Mouse (Mus musculus) CH12.LX (cell line): ENCODE data around the gene Miox.

ENCODE experiments used
- CHD1 ChIP-seq: IDR thresholded peaks from 2 replicates; pipeline ENCODE4 v1.6.1; 2012; ENCODE audit warnings: low read depth, low read length, improper control_type of control experiment, inconsistent platforms
- CHD2 ChIP-seq: IDR thresholded peaks from 2 replicates; pipeline ENCODE4 v1.6.1; 2011; ENCODE audit warnings: low read length, improper control_type of control experiment
- CTCF ChIP-seq, 2 experiments: IDR thresholded peaks in 1 of 2; conservative IDR thresholded peaks in 1 of 2; 2 replicates each; pipeline ENCODE4 v1.5.1; 2011 to 2012; ENCODE audit warnings: low read depth in 2 of 2, low read length in 2 of 2, improper control_type of control experiment in 1 of 2, inconsistent platforms in 1 of 2, mild to moderate bottlenecking in 1 of 2, moderate library complexity in 1 of 2
- JUND ChIP-seq: conservative IDR thresholded peaks from 2 replicates; pipeline ENCODE4 v1.6.1; 2011; ENCODE audit warnings: low read depth, low read length, improper control_type of control experiment
- POLR2AphosphoS2 ChIP-seq: IDR thresholded peaks from 2 replicates; pipeline ENCODE4 v1.6.1; 2011; ENCODE audit warnings: low read depth, low read length, improper control_type of control experiment
- RCOR1 ChIP-seq: conservative IDR thresholded peaks from 2 replicates; pipeline ENCODE4 v1.6.1; 2012; ENCODE audit warnings: low read depth, mild to moderate bottlenecking, inconsistent platforms, low read length, improper control_type of control experiment
- ZMIZ1 ChIP-seq: IDR thresholded peaks from 2 replicates; pipeline ENCODE4 v1.6.1; 2012; ENCODE audit warnings: low read depth, mild to moderate bottlenecking, inconsistent platforms, low read length, improper control_type of control experiment

DNA sequence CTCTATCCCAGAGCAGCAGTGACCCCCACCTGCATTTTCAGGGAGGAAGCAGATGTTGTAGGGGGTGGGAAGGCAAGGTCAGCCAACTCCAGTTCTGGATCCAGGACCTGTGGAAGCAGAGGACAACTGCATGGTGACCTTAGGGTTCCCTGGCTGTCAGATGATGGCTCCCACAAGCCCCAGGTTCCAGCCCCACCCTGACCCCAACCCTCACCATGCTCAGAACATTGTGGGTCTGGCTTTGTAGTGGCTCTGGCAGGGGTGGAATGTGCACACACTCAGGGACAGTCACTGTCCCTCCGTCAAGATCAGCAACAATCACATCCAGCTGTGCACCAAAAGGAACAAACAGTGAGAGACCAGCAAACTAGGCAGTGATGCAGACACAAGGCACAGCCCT, 28.2 kb upstream of the Miox start:
- TF ChIP-seq CHD1, result no peak
- TF ChIP-seq POLR2AphosphoS2, result no peak
- TF ChIP-seq ZMIZ1, result no peak
- no peak for TF ChIP-seq CTCF (conservative IDR thresholded peaks at IDR 0.05 in 1 of 2, IDR thresholded peaks at IDR 0.05 in 1 of 2; ENCODE audit: low read depth in 2 of 2, low read length in 2 of 2)
- no peak for TF ChIP-seq RCOR1
- no peak for TF ChIP-seq JUND
- TF ChIP-seq CHD2, result no peak
